Mouse (Mus musculus): ENCODE results near the gene Avpr1b.
"Not testable (repeated sequence)": the region's sequence is repeated elsewhere in the genome, so short reads cannot be mapped to it uniquely, and the experiment has no call there.

The Avpr1b gene

DNA sequence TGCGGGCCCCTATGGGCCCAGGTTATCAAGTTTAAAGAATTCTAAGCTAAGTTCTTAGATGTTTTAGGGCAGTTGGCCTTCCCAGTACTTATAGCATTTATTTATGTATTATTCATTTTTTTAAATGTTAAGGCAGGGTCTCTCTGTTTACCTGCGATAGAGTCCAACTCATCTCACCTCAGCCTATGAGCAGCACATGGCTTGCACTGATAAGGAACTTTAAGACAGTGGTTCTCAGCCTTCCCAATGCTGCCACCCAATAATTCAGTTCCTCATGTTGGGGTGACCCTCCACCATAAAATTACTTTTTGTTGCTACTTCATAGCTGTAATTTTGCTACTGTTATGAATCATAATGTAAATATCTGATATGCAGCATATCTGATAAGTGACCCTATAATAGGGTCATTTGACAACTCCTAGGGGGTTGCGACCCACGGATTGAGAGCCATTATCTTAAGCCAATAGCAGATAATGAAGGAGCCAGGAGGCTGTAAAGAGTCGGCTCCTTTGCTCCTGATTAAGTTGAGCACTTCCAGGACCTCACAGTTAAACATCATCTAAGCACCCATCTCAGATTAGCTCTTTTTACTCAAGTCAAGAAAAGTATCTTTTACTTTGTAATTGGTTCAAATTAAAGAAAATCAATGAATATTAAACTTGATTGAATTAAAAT, 17.6 kb downstream of the Avpr1b start:
- in situ Hi-C loops (cut with MboI; ENCODE audit: unreplicated experiment in 2 of 2), result no loop called here

DNA sequence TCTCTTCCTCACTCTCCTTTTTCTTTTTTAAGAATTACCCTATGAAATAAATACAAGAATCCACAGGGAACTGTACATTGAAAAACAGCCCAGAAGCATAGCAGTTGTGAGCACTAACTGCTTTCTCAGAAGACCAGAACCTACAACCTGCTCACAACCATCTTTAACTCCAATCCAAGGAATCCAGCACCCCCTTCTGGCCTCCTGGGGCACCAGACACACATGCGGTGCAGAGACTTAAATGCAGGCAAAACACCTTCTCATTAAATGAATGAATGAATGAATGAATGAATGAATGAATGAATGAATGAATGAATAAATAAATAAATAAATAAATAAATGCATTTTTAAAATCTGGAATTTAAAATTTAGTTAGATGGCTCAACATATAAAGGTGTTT, 19.5 kb downstream of the Avpr1b start:
- in situ Hi-C loops (cut with MboI; ENCODE audit: unreplicated experiment in 2 of 2), result no loop called here

DNA sequence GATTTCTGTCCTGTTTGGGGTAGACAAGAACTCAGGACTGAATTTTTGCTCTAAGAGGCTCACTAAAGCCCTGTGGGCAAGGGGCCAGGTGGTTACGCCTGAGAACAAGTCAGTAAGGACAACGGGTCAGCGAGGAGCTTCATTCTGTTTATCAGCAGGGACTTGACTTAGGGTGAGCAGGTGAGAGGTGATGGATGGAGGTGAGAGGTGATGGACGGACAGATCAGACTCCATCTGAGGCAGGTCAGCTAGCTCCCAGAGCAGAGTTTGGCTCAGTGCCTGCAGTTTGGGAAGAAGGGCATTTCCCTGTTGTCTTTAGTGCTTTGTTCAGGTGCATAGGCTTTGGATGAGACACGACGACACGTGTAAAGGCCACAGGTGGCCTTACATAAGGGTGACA, 20.3 kb downstream of the Avpr1b start:
- in situ Hi-C loops (cut with MboI; ENCODE audit: unreplicated experiment in 2 of 2), result no loop called here

DNA sequence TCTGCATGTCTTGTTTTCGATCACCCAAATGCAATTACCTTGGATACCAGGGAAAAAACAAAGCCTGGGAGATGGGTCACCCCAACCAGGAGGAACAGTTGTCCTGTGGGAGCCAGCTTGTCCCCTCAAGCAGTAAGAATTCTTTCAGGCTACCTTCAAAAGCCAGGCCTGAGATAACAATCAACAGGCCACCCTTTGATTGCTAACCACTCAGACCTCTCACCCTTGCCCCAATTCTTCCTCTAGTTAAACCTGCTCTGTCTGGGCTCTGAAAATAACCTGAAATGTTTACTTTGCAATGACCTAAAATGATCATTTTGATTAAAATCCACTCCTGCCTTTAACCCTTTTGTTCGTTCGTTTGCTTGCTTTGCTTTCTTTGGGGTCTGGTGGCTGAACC, 24.6 kb downstream of the Avpr1b start:
- in situ Hi-C loops (cut with MboI; ENCODE audit: unreplicated experiment in 2 of 2), result no loop called here

DNA sequence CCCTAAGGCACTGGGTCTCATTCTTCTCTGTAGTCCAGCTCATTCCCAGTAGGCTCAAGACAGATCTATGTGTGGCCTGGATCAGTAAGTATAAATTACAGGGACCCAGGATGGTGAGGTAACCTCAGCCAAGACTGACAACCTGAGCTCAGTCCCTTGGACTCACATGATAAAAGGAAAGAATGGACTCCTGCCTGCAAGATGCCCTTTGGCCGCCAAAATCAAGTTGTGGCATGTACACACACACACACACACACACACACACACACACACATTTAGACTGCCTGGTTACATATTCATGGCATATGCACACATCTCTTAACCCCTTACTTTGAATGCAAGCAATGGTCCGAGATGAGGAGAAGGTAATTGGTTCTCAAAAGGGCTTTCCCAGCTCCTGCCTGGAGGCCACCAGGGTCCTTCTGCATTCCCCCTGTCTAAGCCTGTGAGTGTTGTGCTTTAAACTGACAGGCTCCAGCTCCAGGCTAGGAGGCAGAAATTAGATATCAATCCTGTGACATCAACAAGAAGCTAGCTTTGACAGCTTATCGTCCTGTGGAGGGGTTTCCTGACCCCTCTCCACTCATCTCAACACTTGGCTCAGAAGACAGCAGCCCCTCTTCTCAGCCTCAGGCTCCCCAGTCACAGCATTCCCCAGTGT, 25.3 kb downstream of the Avpr1b start:
- in situ Hi-C loops (cut with MboI; ENCODE audit: unreplicated experiment in 2 of 2), result no loop called here

DNA sequence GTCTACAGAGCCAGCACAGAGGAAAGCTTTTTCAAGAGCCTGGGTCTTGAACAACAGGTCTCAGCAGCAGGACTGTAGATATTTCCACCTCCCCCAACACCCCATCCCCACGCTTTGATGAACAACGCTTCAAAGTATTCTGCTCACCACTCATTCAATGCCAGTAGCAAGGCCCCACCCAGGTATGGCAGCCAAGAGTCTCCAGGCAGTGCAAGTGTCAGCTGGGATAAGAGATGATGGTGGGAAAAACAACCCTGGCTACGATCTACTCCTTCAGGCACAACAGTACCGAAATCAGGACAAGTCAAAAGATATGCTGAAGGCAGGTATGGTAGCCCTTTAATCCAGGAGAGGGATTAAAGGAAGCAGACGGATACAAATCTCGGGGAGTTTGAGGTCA, 27.2 kb downstream of the Avpr1b start:
- in situ Hi-C loops (cut with MboI; ENCODE audit: unreplicated experiment in 2 of 2), result no loop called here

DNA sequence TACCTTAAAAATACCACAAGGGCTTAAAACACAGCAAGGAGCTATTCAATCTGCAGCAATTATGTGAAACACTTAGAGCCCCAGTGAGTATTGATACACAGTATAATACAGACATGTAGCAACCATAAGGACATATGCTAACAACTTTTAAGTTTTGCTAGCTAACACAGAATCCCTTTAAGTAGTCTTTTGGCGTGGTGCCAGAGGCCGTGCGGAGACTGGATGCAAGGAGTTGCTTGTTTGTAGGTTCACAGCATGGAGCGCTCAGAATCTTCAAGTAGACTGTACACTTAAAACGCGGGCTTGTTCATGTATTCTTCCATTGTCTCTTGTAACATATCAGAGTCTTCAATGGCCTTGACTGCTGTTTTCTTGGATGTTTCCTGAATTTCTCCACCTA, 33.2 kb downstream of the Avpr1b start:
- in situ Hi-C loops (cut with MboI; ENCODE audit: unreplicated experiment in 2 of 2), result not testable (repeated sequence)

DNA sequence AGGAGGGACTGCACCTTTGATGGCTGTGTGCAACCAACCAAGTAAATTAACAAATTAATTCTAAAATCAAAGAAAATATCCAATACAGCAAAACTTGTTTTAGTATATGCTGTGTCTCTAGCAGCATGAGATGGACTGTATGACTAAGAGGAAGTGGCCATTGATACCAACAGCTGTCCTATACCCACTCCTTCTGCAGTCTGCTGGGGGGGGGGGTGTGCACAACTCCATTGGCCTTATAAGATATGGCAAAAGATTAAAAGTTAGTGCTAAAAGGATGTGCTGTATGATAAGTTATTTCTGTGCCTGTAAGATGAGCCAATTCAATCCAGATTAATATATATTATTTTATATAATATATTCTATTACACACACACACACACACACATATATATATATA, 35.5 kb downstream of the Avpr1b start:
- in situ Hi-C loops (cut with MboI; ENCODE audit: unreplicated experiment in 2 of 2), result no loop called here

DNA sequence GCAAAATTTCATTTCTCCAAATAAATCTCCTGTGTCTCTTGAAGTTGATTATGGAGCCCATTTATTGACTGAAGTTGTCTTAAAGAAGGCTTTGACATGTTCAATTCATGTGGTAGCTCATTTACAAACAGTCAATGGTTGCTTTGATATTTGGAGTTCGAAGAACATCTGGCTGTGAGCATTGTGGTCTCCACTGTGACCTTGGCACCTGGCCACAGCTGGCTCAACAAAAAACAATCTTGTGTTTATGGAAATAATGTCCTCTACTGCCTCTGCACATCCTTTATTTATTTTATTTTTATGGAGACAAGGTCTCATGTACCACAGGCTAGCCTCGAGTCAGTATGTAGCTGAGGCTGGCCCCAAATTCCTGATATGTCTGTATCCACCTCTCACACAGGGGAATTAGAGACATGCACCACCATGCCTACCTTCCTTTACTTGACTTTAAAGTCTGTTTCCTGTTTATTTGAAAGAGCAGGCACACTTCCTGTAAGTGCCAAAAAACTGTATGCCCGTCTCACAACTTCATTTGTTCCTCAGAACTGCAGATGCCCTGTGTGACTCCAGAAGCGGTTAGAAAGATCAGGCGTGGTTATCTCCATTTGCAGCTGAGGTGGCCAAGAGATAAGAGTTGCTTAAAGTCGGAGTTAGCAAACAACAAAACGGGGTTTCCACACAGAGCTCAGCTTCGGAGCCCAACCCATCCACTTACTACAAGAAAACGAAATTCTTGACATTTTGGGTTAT, 38.9 kb downstream of the Avpr1b start, which contains the start of gene Ctse:
Ctse (plus strand) TSS at position 516 of the 750 bp plus-strand sequence.
- in situ Hi-C loops (cut with MboI; ENCODE audit: unreplicated experiment in 2 of 2), result no loop called here

DNA sequence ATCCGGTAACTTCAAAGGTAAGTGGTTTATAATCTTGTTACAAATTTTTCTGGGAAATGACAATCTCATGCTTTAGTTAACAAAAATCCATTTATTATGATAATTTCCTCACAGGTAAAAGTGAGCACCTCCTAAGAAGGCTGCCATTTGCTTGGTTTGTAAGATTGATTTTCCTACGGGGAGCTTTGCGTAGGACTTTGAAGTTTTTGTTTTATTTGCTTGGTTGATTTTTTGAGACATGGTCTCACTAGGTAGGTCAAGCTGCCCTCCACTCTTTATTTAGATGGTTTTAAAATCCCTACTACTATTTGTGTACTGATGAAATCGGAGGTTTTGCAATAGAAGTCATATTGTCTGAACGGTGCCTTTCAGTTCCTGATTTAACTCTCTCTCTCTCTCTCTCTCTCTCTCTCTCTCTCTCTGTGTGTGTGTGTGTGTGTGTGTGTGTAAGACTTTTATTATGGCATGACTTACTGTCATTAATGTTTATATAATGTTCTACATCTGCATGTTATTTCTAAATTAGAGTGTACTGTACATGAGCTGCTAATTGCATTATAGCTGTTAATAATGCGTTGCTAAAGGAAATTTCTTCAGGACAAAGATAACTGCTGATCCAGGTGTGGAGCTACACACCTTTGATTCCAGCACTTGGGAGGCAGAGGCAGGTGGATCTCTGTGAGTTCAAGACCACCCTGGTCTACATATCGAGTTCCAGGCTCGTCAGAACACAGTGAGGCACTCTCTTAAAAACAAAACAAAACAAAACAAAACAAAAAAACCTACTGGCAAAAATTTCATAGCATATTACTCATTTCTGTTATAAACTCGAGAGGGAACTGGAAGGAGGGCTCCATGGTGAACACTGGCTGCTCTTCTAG, 39.7 kb downstream of the Avpr1b start:
- in situ Hi-C loops (cut with MboI; ENCODE audit: unreplicated experiment in 2 of 2), result no loop called here

DNA sequence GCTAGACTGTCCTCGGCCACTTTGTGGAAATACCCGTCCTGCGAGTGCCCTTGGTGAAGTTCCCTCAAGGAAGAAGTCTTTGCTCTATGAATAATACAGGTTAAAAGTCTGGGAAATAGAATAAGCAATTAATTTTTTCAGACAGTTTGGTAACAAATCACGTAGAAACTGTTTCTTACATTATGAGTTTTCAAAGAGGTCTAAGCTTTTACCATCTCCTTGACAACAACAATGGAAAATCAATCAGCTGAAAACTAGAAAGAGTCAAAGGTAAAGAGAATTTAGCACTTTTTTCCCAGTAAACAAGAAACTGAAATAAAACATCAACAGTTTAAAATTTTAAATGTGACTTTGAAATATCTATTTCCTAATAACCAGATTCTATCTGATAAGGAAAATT, 41.0 kb downstream of the Avpr1b start:
- in situ Hi-C loops (cut with MboI; ENCODE audit: unreplicated experiment in 2 of 2), result no loop called here

DNA sequence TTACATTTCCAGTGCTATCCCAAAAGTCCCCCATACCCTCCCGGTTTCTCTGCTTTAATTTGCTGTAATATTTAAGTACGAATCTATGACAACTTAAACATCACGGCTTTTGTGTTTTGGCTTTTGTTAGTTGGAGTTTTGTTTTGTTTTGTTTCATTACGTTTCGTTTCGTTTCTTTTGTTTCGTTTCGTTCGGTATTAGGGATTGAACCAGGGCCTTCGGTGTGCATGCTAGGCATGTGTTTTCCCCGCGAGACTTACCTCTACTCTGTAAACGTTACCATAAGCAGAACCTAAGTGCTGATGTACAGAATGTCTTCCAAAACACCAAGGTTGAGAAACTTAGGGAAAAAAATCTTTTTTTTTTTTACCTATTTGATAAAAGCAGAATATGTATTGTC, 42.5 kb downstream of the Avpr1b start:
- in situ Hi-C loops (cut with MboI; ENCODE audit: unreplicated experiment in 2 of 2), result no loop called here

DNA sequence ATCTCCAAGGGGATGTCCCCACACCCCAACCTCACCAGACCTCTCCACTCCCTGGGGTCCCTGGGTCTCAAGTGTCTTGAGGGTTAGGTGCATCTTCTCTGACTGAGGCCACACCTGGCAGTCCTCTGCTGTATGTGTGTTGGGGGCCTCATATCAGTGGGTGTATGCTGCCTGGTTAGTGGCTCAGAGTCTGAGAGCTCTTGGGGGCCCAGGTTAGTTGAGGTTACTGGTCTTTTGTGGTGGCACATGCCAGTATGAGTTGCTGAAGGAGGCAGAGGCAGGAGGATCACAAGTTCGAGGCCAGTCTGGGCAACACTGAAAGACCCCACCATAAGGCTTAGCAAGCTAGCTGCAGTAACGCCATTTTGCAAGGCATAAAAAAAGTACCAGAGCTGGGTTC, 43.2 kb downstream of the Avpr1b start:
- in situ Hi-C loops (cut with MboI; ENCODE audit: unreplicated experiment in 2 of 2), result no loop called here

DNA sequence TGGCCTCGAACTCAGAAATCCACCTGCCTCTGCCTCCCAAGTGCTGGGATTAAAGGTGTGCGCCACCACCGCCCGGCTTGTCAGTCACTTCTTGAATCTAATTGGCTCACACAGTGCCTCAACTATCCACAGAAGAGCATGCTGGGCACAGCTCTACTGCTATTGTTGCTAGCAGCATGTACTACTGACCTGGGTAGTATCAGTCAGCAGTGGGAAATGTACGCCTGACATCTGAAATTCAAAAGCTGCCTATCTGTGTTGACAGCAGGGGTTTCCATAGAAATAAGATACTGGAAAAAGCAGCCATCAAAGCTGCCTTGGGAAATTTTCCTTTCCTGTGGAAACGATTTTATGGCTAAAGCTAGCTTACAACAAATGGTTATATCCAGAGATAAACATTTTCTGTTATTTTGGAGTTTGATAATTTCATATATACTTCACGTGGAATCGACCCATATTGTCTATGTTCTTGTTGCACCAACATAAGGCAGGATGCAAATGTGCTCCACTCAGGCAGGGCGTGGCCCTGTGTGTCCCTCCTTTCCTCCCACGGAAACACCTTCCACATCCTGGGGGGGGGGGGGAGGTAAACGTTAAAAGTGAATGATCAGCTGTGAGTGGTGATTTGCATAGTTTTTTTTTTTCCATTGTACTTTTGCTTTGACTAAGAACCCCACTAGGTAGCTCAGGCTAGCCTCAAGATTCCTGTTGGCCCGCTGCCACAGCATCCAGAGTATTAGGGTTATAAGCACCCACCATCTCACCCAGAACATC, 53.8 kb downstream of the Avpr1b start:
- in situ Hi-C loops (cut with MboI; ENCODE audit: unreplicated experiment in 2 of 2), result loop anchor here in 1 of 2 experiments (10.0 kb wide), 1 partner anchor 52 kb away; no protein-coding TSS in a partner anchor

DNA sequence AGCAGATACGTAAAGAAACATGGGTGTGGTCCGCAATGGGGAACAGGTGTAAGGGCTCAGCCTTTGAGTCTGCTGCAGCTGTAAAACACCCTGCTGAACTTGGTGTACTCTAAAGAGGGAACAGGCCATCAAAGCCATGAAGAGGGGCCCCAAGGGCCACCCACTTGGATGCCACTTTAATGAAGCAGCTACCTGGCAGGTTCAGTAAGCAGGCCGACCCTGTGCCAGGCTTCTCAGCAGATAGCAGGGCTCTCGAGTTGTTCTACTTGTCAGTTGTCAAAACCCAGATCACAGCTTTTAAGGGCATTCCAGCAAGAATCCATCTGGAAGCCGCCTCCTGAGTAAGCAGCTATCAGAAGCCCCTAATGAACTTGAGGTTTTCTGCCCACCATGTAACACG, 56.6 kb downstream of the Avpr1b start:
- in situ Hi-C loops (cut with MboI; ENCODE audit: unreplicated experiment in 2 of 2), result loop anchor here in 1 of 2 experiments (5.0 to 10.0 kb wide), 3 partner anchors 43 to 107 kb away; no protein-coding TSS in a partner anchor

DNA sequence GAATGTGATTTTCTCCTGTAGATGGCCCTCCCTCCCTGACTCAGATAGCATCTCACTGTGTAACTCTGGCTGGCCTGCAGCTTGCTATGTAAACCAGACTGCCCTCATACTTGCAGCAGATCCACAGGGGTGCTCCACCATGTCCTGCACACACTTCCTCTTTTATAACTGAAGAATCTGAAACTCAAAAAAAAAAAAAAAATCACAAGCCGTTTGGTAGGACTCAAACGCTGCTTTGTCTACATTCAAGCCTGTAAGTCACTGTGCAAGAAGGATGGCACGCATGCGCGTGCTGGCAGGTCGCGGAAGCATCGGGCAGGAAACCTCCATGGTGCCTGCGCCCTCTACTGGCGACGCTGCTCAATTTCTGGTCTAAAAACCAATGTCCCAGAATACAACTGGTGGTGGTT, 58.9 kb downstream of the Avpr1b start:
- in situ Hi-C loops (cut with MboI; ENCODE audit: unreplicated experiment in 2 of 2), result loop anchor here in 1 of 2 experiments (5.0 to 10.0 kb wide), 3 partner anchors 46 to 104 kb away; no protein-coding TSS in a partner anchor

DNA sequence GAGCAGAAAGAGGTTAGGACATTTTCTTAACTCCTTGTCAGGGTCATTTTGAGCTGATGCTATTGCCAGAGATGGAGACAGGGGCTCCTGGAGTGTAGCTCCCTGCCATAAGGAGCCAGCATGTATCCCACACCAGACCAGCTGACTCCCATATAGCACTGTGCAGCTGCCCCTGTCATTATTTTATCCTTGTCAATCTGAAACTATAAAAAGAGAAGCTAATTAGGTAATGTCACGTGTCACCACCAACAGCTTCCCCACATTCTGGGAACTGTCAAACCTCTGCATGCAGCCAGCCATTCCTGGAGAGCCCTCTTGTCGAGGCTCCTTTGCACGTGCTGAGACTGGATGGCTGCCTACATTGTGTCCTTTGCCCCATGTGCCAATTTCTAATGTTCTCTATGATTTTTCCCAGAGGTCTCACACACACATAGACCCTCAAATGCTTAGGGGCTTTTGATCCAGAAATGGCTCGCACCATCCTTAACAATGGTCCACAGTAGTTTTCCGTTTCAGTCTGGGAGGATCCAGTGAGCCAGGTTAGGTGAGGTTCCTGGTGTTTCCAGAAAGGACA, 60.6 kb downstream of the Avpr1b start:
- in situ Hi-C loops (cut with MboI; ENCODE audit: unreplicated experiment in 2 of 2), result loop anchor here (5.0 to 10.0 kb wide), 4 partner anchors 38 to 103 kb away; no protein-coding TSS in a partner anchor

DNA sequence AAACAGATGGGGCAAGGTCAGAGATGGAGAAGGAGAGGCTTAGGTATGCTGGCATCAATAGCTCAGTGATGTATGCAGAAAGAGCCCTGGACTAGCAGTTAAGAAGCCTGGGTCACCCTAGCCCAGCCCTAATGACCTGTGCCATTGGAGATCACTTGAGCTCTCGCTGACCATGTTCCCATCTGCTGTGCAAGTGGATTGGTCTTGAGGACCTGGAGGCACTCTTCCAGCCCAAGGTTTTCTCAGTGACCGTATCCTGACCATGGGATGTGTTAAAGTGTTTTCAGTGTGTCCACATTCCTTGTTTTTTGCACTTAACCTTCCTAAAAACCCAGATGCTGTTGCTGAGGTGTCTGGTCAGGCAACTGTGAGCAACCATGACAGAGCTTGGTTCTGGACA, 61.2 kb downstream of the Avpr1b start:
- in situ Hi-C loops (cut with MboI; ENCODE audit: unreplicated experiment in 2 of 2), result loop anchor here in 1 of 2 experiments (5.0 kb wide), 2 partner anchors 37 to 48 kb away; no protein-coding TSS in a partner anchor

All from v-Abl transformed pro-B cells (cell line).